Mouse (Mus musculus) layer of hippocampus, adult 9-10 months (tissue): ENCODE measurements around the gene Cxxc4.

Source experiments
- DNase-seq: peaks from one replicate; pipeline ENCODE4 v3.0.0; 2022; ENCODE audit warnings: low spot score

The Cxxc4 gene

DNA sequence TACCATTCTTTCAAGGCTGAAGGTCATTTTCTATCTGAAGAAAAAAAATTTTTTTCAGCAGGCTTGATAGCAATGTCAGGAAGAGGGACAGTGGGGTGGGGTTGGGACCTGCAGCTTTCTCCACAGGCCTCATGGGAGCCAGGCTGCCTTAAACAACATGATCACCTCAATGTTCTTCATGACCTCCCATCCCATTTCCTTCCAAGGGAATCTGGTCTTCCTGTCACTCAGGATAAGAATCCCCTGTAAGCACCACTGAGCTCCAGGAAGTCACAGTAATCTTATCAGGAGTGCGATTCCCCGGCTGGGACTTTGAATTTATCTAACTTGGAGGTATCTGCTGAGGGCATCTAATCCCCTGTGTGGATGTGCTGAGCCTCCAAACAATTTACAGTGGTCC, 17.9 kb downstream of the Cxxc4 start:
- no peak for DNase-seq

DNA sequence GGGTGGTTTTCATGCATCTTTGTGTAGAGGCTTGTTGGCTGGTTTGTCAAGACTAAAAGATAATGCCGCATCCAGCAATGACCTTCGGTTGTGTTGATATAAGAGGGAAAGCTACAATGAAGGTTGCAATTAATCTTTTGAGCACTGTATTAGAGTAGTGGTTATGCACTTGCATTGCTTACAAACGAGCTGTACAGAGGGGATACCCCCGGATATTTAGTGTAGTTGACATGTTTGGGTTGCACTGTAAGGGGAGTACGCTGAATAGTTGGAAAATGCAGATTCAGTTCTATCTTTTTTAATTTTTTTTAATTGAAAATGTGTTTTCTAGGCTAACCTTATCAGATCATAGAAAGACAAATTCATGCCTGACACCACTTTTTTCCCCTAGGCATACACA, 22.4 kb downstream of the Cxxc4 start:
- no peak for DNase-seq

DNA sequence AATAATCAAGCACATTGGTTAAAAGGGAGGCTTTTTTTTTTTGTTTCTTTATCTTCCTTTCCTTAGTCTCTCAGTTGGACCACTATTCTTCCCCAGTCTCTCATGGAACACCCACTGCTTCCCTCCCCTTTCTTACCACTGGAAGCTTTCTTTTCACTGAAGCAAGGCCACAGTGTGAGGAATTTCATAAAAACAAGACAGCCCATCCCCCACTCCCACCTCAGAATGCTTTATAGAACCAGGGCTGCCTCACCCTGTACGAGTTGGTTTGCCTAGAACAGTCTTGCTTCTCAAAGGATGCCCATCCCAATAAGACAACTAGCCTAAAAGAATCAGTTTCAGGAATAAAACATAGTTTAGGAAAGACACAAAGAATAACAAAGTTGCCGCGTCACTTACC, 23.0 kb downstream of the Cxxc4 start:
- no peak for DNase-seq

DNA sequence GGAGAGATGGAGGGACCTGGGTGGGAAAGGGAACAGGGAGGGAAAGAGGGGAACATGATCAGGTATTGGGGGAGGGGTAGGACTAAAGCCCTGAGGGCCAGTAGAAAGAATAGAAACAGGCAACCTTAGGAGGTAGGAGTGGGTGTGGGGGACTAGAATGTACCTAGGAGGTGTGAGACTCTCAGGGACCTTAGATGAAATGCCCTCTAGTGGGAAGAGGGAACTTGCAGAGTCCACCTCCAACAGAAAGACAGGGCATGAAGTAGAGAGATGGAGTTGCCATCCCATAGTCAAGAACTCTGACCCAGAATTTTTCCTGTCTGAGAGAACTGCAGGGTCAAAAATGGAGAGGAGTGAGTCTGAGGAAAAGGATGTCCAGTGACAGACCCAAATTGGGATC, 43.4 kb downstream of the Cxxc4 start:
- no peak for DNase-seq

DNA sequence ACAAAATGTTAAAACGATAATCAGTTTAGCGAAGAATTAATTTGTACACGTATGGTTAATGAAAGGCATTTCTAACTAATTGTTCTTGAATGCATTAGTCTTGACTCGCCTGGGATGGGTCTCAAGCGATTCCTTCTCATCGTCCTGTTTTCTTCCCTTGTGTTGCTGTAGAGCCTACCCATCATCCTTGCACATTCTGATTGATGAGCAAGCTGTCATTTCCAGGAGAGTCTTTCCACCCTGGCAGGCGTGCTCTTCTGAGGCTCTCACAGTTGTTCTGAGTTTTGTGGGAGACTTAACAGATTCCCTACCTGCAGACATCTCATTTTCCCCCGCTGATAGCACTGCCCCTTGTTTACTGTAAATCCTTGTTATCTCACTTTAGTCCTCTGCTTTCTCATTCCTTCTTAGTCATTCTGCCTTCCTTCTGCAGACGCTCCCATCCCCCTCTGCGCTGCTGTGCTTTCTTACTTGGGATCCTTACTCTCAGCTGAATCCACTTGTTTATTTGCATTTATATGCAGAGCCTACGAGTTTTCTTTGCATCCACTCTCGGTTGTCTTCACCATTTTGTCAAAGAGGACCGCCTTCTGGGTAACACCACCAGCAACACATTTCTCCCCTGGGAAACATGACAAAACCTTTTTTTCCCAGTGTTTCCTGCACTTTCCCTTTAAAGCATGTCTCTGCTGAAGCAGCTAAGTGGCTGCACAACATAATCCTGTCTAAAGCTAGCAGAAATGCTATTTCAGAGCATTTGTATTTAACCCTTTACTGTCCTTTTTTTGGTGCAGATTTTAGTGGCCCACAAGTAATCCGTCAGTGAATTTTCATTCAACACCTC, 45.5 kb downstream of the Cxxc4 start:
- no peak for DNase-seq

DNA sequence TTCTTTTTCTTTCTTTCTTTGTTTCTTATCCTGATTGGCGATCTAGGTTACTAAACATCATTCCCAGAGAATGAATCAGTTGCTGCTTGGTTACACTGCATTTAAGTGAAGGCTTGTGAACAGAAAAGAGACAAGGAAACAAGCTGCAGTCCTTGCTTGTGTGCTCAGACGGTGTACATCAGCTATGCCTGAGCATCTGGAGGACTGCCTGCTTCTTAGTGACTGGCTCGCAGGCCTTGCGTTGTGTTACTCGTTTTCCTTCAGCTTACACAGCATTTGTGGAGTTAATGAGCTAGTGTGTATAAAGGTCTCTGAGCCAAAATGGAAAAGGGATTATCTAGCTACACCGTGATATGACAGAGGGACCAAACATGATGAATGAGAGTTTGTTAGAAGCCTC, 58.9 kb downstream of the Cxxc4 start:
- no peak for DNase-seq

DNA sequence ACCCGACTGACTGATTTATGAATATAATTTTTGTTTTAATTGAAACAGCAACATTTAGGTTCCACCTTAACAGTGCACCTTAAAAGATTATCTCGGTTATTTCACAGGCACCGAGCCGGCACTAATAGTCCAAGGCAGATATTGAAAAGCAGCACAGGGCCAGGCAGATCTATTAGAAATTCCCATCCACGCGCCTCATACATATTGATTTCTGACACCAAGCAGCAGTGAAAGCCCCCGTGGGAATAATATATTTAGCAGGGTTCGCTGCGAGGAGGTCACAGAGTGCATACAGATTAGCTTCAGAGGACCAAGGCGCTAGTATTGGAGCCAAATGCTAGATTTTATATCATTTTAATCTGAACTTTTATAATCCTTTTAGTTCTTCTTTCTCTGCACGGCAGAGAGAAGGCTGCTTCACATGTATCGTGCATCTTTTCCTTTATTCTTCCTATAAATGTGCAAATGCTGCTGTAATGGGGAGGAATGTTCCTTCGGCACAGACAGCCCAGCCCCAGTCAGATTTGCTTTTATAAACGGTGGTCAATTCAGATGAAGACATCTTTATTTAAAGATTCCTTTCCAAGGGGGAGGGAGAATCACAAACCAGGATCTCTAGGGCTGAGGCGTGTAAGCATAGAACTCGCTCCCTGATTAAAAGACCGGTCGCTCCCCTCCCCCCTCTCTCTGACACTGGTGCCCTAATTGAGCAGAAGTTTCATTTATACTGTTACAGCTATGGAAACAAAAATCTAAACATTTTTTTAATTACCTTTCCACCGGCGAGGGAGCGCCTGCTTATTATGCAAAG, 66.6 kb downstream of the Cxxc4 start:
- DNase-seq: no peak

DNA sequence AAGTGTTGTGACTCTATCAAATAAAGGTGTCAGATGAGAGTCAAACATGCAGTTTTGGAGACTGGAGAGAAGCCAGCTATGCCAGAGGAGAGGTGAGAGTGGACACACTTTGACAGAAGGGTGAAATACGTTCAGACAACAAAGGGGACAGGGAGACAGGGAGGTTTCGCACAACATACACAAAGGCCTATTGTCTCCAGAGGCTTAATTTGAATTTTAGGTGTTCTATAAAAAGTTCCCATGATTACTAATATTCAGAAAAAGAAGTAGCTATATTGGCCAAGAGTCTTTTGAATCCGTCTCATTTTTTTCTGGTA, 67.2 kb downstream of the Cxxc4 start:
- no peak for DNase-seq

DNA sequence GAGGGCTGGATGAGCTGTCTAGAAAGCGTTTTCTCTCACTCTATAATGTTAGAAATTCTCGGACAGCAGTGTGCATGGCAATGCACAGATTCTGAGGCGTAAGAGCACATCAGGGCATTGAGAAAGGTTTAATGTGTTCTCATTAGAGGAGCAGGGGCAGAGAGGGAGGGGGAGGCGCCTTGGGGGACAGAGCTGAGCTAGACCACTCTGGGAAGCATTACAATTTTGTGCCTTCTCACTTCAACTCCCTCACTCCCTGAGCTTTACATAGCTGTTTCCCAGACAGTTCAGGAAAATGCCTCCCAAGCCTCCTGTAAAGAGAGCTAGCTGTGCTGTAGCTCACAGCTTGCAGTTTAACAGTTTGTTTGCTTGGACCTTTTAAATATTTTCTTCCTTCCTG, 70.2 kb downstream of the Cxxc4 start:
- DNase-seq: no peak

DNA sequence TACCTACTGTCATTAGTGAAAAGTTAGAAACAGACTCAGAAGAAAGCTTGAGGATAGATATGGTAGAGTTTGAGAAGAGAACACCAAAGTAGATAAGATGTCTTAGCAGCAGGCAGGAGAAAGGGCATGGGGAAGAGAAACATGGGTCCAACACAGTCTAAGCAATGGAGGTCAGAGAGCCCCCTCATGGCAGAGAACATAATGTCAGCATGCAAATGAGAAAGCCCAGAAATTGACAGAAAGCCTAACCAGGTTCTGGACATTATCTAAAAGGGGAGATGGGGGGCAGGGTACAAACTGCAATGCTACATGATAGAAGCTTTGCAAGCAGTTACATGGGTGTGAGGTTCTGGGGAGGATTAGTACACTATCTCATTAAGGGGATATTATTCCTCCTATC, 71.5 kb downstream of the Cxxc4 start:
- no peak for DNase-seq
